Mouse (Mus musculus) layer of hippocampus, adult 9-10 months (tissue): ENCODE results near the gene Osbp2.

ENCODE experiments used
- DNase-seq: peaks from one replicate; pipeline ENCODE4 v3.0.0; 2022; ENCODE audit warnings: low spot score

Gene Osbp2

DNA sequence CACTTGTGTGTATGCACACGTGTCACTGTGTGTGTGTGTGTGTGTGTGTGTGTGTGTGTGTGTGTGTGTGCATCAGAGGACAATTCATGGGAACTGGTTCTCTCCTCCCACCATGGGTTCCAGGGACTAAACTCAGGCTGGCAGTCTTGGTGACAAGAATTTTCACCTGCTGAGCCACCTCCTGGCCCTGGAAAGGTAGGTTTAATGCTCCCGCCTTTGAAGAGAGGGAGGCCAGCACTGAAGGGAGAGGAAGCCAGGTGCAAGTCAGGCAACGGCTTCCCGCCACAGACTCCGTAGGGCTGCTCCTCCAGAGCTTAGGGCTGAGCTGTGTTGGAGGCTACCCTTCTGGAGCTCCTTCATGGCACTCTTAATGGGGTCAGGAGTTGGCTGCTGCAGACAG lies 104.3 kb downstream of the Osbp2 start:
- DNase-seq, result no peak

DNA sequence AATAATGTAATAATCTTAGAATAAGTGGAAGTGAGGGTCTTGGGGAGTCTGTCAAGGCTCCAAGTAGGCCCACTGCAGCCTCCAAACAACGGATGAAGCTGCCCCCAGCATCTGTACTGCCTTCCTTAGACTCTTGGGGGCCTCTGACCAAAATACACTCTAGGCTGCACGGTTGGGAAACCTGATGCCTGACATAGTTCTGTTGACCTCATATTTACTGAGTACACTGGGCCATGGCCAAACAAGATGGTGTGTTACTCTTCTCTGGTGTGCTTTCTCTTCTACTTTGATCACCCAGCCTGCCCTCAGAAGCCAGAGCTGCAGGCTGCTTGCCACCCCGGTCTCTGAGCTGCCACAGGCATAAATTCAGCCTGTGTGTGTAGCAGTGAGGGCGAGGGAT lies 108.4 kb downstream of the Osbp2 start:
- no peak for DNase-seq

GRCm38 (mm10) chr11:3754685-3755084 lies 109.0 kb downstream of the Osbp2 start:
- DNase-seq, result no peak

GRCm38 (mm10) chr11:3753897-3754296 lies 109.8 kb downstream of the Osbp2 start:
- DNase-seq, result no peak

DNA sequence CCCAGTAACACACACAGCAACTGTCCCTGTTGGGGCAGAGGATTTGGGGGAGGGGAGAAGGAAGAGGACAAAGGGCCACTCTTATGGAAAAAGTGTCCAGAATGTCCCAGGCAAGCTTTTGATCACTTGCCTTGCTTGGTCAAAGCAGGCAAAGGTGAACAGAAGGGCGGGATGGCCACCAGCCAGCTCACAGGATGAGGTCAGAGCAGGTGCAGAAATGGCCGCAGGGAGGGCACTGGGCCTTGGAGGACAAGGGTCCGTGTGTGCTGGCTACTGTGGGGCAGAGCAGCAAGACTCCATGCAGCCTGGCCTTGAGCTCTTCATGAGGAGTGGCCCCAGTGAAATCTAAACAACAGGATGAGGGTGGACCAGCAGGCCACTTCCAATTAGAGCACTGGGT lies 110.9 kb downstream of the Osbp2 start:
- DNase-seq, result no peak

- no peak for DNase-seq
These were observed 113.9 kb downstream of the Osbp2 start for GRCm38 (mm10) chr11:3749831-3750230.

DNA sequence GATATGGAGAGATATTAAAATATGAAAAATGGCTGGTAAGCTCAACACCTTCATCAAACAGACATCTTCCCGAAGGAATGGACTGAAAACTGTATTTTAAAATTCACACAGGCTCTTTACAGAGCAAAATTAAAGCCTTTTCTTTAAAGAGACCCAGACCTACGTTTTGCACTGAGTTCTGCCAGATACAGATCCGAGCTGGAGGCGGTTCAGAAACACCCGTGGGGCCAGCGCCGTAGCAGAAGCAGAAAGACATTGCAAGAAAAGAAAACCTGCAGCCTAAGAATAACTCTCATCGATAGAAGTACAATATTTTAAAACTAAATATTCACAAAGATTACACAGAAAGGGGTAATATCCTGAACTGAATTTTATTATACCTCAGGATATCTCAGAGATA lies 121.3 kb downstream of the Osbp2 start:
- no peak for DNase-seq

DNA sequence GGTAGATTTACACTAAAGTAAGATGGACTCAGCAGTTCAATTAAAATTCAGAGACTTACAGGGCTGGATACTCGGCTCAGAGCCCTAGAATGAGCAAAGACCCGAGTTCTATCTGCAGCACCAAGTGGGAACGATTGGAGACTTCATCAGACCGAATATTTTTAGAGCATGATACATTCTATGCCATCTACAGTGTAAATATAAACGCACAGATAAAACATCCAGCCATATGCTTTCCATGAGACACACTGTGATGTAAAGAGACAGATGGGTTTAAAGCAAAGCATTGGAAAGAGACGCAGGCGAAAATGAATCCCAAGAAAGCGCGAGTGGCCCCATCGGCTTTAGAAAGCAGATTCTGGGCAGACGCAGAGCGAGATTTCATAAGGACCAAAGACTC lies 122.5 kb downstream of the Osbp2 start:
- DNase-seq, result no peak

DNA sequence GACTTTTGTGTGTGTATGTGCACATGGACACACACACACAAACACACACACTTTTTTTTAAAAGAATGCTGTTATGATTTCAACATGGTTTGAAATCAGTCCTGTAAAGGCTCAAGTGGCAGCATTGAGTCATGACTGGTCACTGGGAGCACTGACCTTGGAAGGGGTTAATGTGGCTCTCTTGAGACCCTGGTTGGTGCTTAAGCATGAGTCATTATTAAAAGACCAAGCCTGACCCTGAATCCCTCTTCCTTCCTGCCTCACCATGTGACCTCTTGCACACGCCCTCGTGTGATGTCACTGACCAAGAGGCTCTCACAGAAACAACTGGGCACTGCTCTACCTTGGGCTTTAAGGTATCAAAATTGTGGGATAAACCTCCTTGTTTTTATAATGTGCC lies 124.9 kb downstream of the Osbp2 start:
- no peak for DNase-seq

- DNase-seq, result no peak
These were observed 128.0 kb downstream of the Osbp2 start for GRCm38 (mm10) chr11:3735715-3736114.

DNA sequence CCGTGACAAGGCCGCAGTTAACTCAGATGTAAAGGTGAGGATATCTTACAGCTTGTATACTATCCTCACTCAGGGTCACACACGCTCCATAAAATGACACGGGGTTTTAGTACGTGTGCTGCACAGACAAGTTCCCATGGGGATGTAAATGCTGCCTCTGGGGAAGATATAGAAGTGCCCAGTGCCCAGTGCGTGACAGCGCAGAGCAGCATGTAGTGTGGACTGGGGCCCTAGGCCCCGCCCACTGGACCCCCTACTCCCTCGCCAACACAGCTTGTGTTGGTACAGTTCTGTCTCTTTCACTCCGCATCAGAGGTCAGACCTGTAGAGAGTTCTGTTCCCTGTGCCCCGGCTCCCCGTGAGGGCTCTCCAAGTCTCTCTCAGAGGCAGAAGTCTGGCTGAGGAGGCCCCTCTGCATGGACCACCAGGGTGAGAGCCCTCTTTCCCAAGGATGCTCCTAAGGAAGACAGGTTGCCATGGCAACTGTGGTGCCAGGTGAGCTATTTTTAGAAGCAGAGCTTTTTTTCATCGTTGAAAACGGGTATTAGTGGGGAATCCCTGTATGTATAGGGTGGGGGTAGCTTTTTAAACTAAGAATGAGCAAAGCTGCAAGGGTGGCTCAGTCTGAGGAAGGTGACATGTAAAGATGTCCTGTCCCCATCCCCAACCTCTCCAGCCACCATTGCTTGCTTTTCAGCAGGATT lies 129.6 kb downstream of the Osbp2 start:
- DNase-seq, result no peak

GRCm38 (mm10) chr11:3731469-3731868 lies 132.2 kb downstream of the Osbp2 start:
- no peak for DNase-seq

DNA sequence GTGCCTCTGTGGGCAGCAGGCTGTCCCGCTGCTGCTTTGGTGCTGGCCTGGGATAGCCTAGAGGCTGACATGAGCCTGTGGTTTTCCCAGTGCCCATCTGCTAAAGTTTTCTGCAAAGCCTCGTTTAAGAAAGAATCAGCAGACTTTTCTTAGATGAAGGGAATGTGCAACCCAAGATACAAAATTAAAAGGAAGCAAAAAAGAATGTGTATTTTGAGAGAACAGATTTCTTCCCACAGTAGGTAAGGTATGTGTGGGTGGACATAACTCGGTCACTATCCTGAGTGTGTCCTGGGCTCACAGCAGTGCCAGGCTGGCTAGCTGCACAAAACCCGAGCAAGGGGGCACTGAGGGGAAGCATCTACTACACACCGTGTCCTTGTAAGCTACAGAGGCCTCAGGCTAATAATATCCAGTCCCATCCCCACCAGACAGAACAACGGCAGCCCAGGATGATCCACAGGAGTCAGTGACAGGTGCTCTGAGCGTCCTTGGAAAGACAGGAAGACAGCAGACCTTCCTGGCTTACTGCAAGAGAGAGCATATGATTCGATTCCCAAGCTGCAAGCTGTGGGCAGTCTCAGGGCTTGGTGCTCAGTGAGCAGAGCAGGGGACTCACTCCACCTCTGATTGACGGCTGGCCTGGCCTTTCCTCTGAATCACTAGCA lies 136.1 kb downstream of the Osbp2 start:
- DNase-seq, result no peak

DNA sequence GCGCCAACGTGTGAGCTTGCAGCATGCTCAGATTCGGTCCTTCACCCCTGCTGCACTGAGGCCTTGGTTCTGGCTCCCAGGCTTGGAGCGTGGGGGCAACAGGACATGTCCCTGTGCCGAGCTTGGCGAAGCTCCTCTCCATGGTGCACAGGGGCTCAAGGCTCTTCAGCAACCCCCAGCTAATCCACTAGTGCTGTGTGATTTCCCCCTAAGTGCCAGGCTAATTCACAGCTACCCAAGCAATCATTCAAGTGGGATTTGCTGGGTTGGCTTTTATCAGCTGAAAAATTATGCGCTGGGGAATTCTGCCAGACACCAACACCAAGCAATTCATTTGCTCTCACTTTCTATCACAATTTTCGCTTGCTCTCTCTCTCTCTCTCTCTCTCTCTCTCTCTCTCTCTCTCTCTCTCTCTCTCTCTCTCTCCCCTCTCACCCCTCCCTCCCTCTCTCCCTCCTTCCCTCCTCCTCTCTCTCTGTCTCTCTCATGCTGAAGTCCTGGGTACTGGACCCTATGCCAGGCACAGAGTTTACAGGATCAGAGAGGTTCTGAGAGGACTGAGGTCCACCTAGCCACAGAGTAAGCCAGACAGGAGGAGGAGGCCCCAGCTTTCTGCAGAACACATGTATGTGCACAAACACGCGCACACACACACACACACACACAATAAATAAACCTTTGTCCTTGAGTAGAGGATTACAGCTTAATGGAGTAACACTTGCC lies 138.2 kb downstream of the Osbp2 start:
- no peak for DNase-seq

DNA sequence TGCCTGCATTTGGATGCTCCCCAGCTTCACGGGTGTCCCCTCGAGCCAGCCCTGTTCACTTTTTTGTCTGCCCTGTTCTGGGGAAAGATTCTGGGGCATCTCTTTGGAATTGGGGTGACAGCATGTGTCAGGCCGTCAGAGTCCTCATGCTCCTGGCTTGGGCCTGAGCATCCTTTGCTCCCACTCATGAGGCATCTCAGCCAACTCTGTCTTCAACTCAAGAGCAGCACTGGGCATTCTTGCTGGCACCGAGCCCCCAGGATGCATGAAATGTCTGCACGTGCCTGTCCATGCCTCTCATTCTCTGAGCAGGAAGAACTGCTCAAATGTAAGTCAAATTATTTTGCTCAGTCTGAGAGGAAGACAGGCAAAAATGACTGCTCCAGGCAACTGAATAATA lies 139.0 kb downstream of the Osbp2 start:
- no peak for DNase-seq

- no peak for DNase-seq
These were observed 139.8 kb downstream of the Osbp2 start for GRCm38 (mm10) chr11:3723910-3724309.

GRCm38 (mm10) chr11:3722861-3723260 lies 140.8 kb downstream of the Osbp2 start:
- DNase-seq, result no peak

GRCm38 (mm10) chr11:3722036-3722435 lies 141.7 kb downstream of the Osbp2 start:
- no peak for DNase-seq

DNA sequence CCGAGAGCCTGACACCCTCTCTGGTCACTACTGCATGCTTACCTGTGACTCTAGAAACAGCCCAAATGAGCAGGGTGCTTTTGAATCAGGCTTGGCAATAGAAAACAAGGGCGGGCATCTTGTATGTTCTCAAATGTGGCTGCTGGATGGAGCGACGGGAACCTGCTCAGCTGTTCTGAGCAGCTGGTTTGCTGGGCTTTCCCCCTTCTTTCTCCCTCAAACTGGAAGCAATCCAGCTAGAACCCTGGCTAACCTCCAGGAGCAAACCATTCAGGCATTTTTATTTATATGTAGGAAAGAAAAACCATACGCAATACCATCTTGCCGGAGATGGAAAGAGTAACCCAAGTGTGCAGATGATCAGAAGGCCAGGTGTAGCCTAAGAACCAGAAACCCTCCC lies 147.0 kb downstream of the Osbp2 start:
- DNase-seq, result no peak

GRCm38 (mm10) chr11:3714486-3714885 lies 149.2 kb downstream of the Osbp2 start:
- DNase-seq, result peak; percentile 26

- no peak for DNase-seq
These were observed 153.5 kb downstream of the Osbp2 start for GRCm38 (mm10) chr11:3710203-3710602.

GRCm38 (mm10) chr11:3707057-3707456 lies 156.6 kb downstream of the Osbp2 start:
- DNase-seq, result no peak

DNA sequence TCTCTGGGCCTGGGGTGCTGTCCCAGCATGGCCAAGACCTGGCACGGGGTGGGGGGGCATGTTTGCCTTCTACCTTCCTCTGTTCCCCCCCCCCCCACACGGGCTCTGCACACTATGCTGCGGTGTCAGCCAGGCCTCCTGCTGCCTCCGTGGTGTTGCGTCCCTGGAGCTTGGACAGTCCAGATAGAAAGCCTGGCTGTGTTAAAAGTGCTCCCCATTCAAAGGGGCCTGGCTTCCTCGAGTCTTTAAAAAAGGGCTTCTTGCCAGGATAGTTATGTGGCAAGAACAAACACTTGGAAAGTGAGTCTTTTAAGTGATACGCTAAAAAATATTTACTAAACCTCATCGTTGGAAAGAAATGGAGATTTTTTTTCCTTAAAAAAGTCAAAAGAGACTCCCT lies 159.3 kb downstream of the Osbp2 start:
- no peak for DNase-seq
